In genomic region chr7:25376556-25376955, GRCm38 (mm10) we compare ENCODE assay signal across 8 mouse cellular contexts. TPM values are rescaled to one million over a fixed set of nuclear protein-coding genes. Genes with fewer than 3 reads are reported as not detected.
DNase-seq lines count a peak whose midpoint lies in the region; ATAC-seq and TF ChIP-seq lines count a peak whose summit lies in the region.

No protein-coding gene starts in this region.

- peak; percentile 42 for DNase-seq in fat pad, adult 2 months (ENCODE audit: extremely low read depth, low read depth, low spot score)
- DNase-seq in kidney, postnatal 10 days: peak; percentile 89
- peak; percentile 68 for DNase-seq in liver
- DNase-seq in neural tube, embryonic 10.5 days (ENCODE audit: extremely low spot score, low spot score): peak; percentile 51
- DNase-seq in urinary bladder, postnatal 14 days (ENCODE audit: low spot score): peak; percentile 85

- 0 out of 2 replicates have a peak, but pooled peaks cover 2% of the 10 kb centered on the region for H3K4me1 ChIP-seq in brown adipose tissue, adult 24 weeks (ENCODE audit: control insufficient read depth, insufficient read depth, insufficient read length, low read length)
- H3K4me1 ChIP-seq in heart, embryonic 13.5 days: peaks cover 30% of the 10 kb centered on the region

- no peak for TF ChIP-seq CTCF in C2C12 (IDR thresholded peaks at IDR 0.05; ENCODE audit: control insufficient read depth, insufficient read depth, insufficient read length)

- H3K27me3 ChIP-seq in C2C12 (ENCODE audit: control insufficient read depth, insufficient read depth, insufficient read length): no peaks in the 10 kb centered on the region
- no peaks in the 10 kb centered on the region; the same call in 1 of the 2 replicates for H3K27me3 ChIP-seq in heart, embryonic 13.5 days (replicated peaks)

- H3K4me3 ChIP-seq in C2C12 (ENCODE audit: insufficient read depth, poor library complexity, severe bottlenecking): peak overlapping the region; percentile 19
- peak overlapping the region; percentile 38 for H3K4me3 ChIP-seq in brown adipose tissue, adult 24 weeks (ENCODE audit: insufficient read depth, low read depth, low read length)
- peak overlapping the region; percentile 49 for H3K4me3 ChIP-seq in heart, embryonic 13.5 days

- no peaks in the 10 kb centered on the region for H3K79me3 ChIP-seq in C2C12 (ENCODE audit: low read depth)

- 2% methylated on average over 17 of the region's 17 CpGs for WGBS in heart, embryonic 13.5 days

- peak; percentile 53; the same call in 1 of the 2 replicates for ATAC-seq in heart, embryonic 13.5 days (ENCODE audit: extremely low read depth, insufficient number of reproducible peaks, low FRiP score, low TSS enrichment)

- peak overlapping the region; percentile 4 for H3ac ChIP-seq in C2C12 (ENCODE audit: control insufficient read depth, insufficient read length, low read depth)

- no peaks in the 10 kb centered on the region for H3K36me3 ChIP-seq in C2C12 (ENCODE audit: control insufficient read depth, insufficient read depth)
- H3K36me3 ChIP-seq in heart, embryonic 13.5 days: peaks cover 4% of the 10 kb centered on the region; the same call in 1 of the 2 replicates

- no peak overlapping the region for H3K27ac ChIP-seq in brown adipose tissue, adult 24 weeks (replicated peaks; ENCODE audit: low read depth, low read length)
- peak overlapping the region; percentile 16; the same call in 1 of the 2 replicates for H3K27ac ChIP-seq in heart, embryonic 13.5 days (replicated peaks)

- H3K9ac ChIP-seq in heart, embryonic 13.5 days: peak overlapping the region; percentile 68

- H3K9me3 ChIP-seq in heart, embryonic 13.5 days: no peaks in the 10 kb centered on the region

- H3K4me2 ChIP-seq in heart, embryonic 13.5 days: peak overlapping the region; percentile 68

- no peaks in the 10 kb centered on the region for H3K79me2 ChIP-seq in C2C12 (ENCODE audit: control insufficient read depth, insufficient read depth)

TF ChIP-seq in C2C12, 6 proteins besides CTCF, POLR2A, EP300 and RAD21:
- no peak for TF ChIP-seq MYOD1 (IDR thresholded peaks at IDR 0.05; ENCODE audit: control insufficient read depth, insufficient read length, low read depth)
- no peak for TF ChIP-seq MYOG (IDR thresholded peaks at IDR 0.05; ENCODE audit: control insufficient read depth, extremely low read depth, insufficient read length)
- no peak for TF ChIP-seq MAX (IDR thresholded peaks at IDR 0.05)
- TF ChIP-seq USF1 (IDR thresholded peaks at IDR 0.05; ENCODE audit: low read depth): no peak
- no peak for TF ChIP-seq CEBPB (IDR thresholded peaks at IDR 0.05; ENCODE audit: low read depth)
- no peak for TF ChIP-seq FOSL1 (IDR thresholded peaks at IDR 0.05; ENCODE audit: insufficient read depth, low read length, poor library complexity, severe bottlenecking)

RNA-seq across cellular contexts. Expression of gene Cnfn, which starts 7.0 kb away (rescaled TPM):
- polyA plus RNA-seq in C2C12 (2012; fragmentation: generic; extraction: Trizol): 0.08 TPM
- not detected in 2 replicates for polyA plus RNA-seq in brown adipose tissue, adult 24 weeks (2012; ENCODE audit: insufficient read depth, insufficient read length, missing spikeins)
- not detected in 2 replicates for polyA plus RNA-seq in heart, embryonic 13.5 days (2015; fragmentation: Nextera tagmentation; extraction: Ambion mirVana)

RNA-seq across cellular contexts. Expression of gene Lipe, which starts 22.0 kb away (rescaled TPM):
- polyA plus RNA-seq in C2C12 (2012; fragmentation: generic; extraction: Trizol): 3.0 TPM
- 1,111 and 1,189 TPM in 2 replicates for polyA plus RNA-seq in brown adipose tissue, adult 24 weeks (2012; ENCODE audit: insufficient read depth, insufficient read length, missing spikeins)
- 5.7 and 6.9 TPM in 2 replicates for polyA plus RNA-seq in heart, embryonic 13.5 days (2015; fragmentation: Nextera tagmentation; extraction: Ambion mirVana)

RNA-seq across cellular contexts. Expression of gene Cxcl17, which starts 36.1 kb away (rescaled TPM):
- polyA plus RNA-seq in C2C12 (2012; fragmentation: generic; extraction: Trizol): not detected
- polyA plus RNA-seq in brown adipose tissue, adult 24 weeks (2012; ENCODE audit: insufficient read depth, insufficient read length, missing spikeins): not detected in 2 replicates
- polyA plus RNA-seq in heart, embryonic 13.5 days (2015; fragmentation: Nextera tagmentation; extraction: Ambion mirVana): 0.27 and 0.40 TPM in 2 replicates

RNA-seq across cellular contexts. Expression of gene Megf8, which starts 59.6 kb away (rescaled TPM):
- 31.9 TPM for polyA plus RNA-seq in C2C12 (2012; fragmentation: generic; extraction: Trizol)
- 12.7 and 14.3 TPM in 2 replicates for polyA plus RNA-seq in brown adipose tissue, adult 24 weeks (2012; ENCODE audit: insufficient read depth, insufficient read length, missing spikeins)
- 7.0 and 7.5 TPM in 2 replicates for polyA plus RNA-seq in heart, embryonic 13.5 days (2015; fragmentation: Nextera tagmentation; extraction: Ambion mirVana)

Comparison
In these comparisons a context has a peak if more than half of its experiments do, and no peak if none do; other contexts are left out.
1. RNA of gene Lipe, which starts 22.0 kb away (polyA plus RNA-seq): 1,111 to 1,189 TPM in brown adipose tissue, adult 24 weeks; 5.7 to 6.9 TPM in heart, embryonic 13.5 days and 3.0 TPM in C2C12 (single experiment); every median in the first group is over 100 times any median in the second.
2. Peak in every context shown above with its lines, with median percentiles within 50 percentile points of each other: H3K4me3 ChIP-seq and DNase-seq.